Mouse (Mus musculus): Measurements from ENCODE around the gene Ptpru. TPM values are rescaled to one million over a fixed set of nuclear protein-coding genes. Genes with fewer than 3 reads are reported as not detected.
A peak's percentile ranks its signal among the peaks of the same experiment; 100 is the strongest.

Ptpru gene
- 27.5 and 31.8 TPM in 2 replicates for polyA plus RNA-seq (2015; fragmentation: Nextera tagmentation; extraction: Ambion mirVana)

GRCm38 (mm10) chr4:131837872-131838524 lies at the start of gene Ptpru:
Ptpru (minus strand) TSS chr4:131838288.
- 0% methylated on average over 58 of the region's 72 CpGs for WGBS
- H3K9me3 ChIP-seq (replicated peaks; ENCODE audit: low read length) = no peaks in the 10 kb centered on the region
- ATAC-seq (replicated peaks; ENCODE audit: low FRiP score, low read depth) (peak; percentile 85), DNase-seq (ENCODE audit: low spot score) (peak; percentile 88)
- H3K27me3 ChIP-seq (ENCODE audit: insufficient read depth, low read length) = no peaks in the 10 kb centered on the region
- H3K27ac ChIP-seq = peak within 1 kb of the TSS; percentile 6; the same call in 1 of the 2 replicates
- H3K4me3 ChIP-seq (replicated peaks; ENCODE audit: low read depth, low read length) = peak within 1 kb of the TSS; percentile 76
- peaks cover 5% of the 10 kb centered on the region; the same call in 1 of the 2 replicates for H3K4me1 ChIP-seq (replicated peaks; ENCODE audit: insufficient read depth, low read length)
- peak within 1 kb of the TSS; percentile 98 for H3K4me2 ChIP-seq (ENCODE audit: low read length)
- H3K36me3 ChIP-seq (ENCODE audit: insufficient read depth, low read length) = no peaks in the 10 kb centered on the region
- H3K9ac ChIP-seq (ENCODE audit: low read depth, low read length) = peak within 1 kb of the TSS; percentile 77
- TF ChIP-seq CTCF (IDR thresholded peaks at IDR 0.05; ENCODE audit: low read depth) = peak; percentile 97

- WGBS = 65% methylated on average over 6 of the region's 6 CpGs
- Histone ChIP-seq H3K9ac (ENCODE audit: low read depth, low read length) (no peak overlapping the region), H3K4me1 (replicated peaks; ENCODE audit: insufficient read depth, low read length) (no peaks in the 10 kb centered on the region), H3K4me2 (ENCODE audit: low read length) (no peak overlapping the region), H3K4me3 (replicated peaks; ENCODE audit: low read depth, low read length) (no peak overlapping the region), H3K36me3 (ENCODE audit: insufficient read depth, low read length) (peaks cover 13% of the 10 kb centered on the region), H3K27me3 (ENCODE audit: insufficient read depth, low read length) (no peaks in the 10 kb centered on the region), H3K27ac (no peak overlapping the region), H3K9me3 (replicated peaks; ENCODE audit: low read length) (no peaks in the 10 kb centered on the region)
- ATAC-seq (replicated peaks; ENCODE audit: low FRiP score, low read depth) = no peak
- TF ChIP-seq CTCF (IDR thresholded peaks at IDR 0.05; ENCODE audit: low read depth) = no peak
- no peak for DNase-seq (ENCODE audit: low spot score)
These were observed 47.3 kb upstream of the Ptpru start for GRCm38 (mm10) chr4:131885376-131885775.

GRCm38 (mm10) chr4:131883571-131883970 lies 45.5 kb upstream of the Ptpru start:
- H3K27ac ChIP-seq = no peak overlapping the region
- H3K27me3 ChIP-seq (ENCODE audit: insufficient read depth, low read length) = no peaks in the 10 kb centered on the region
- no peak for DNase-seq (ENCODE audit: low spot score)
- TF ChIP-seq CTCF (IDR thresholded peaks at IDR 0.05; ENCODE audit: low read depth) = no peak
- no peak for ATAC-seq (replicated peaks; ENCODE audit: low FRiP score, low read depth)
- peaks cover 13% of the 10 kb centered on the region for H3K36me3 ChIP-seq (ENCODE audit: insufficient read depth, low read length)
- H3K9me3 ChIP-seq (replicated peaks; ENCODE audit: low read length) = no peaks in the 10 kb centered on the region
- no peak overlapping the region for H3K4me2 ChIP-seq (ENCODE audit: low read length)
- H3K4me1 ChIP-seq (replicated peaks; ENCODE audit: insufficient read depth, low read length) = 0 out of 2 replicates have a peak, but pooled peaks cover 3% of the 10 kb centered on the region
- WGBS = 69% methylated on average over 6 of the region's 6 CpGs
- H3K9ac ChIP-seq (ENCODE audit: low read depth, low read length) = no peak overlapping the region
- no peak overlapping the region for H3K4me3 ChIP-seq (replicated peaks; ENCODE audit: low read depth, low read length)

- Histone ChIP-seq H3K36me3 (ENCODE audit: insufficient read depth, low read length) (peaks cover 12% of the 10 kb centered on the region), H3K27me3 (ENCODE audit: insufficient read depth, low read length) (no peaks in the 10 kb centered on the region), H3K4me3 (replicated peaks; ENCODE audit: low read depth, low read length) (no peak overlapping the region), H3K9me3 (replicated peaks; ENCODE audit: low read length) (no peaks in the 10 kb centered on the region), H3K4me2 (ENCODE audit: low read length) (no peak overlapping the region), H3K27ac (no peak overlapping the region), H3K4me1 (replicated peaks; ENCODE audit: insufficient read depth, low read length) (peaks cover 14% of the 10 kb centered on the region), H3K9ac (ENCODE audit: low read depth, low read length) (no peak overlapping the region)
- DNase-seq (ENCODE audit: low spot score) (no peak), ATAC-seq (replicated peaks; ENCODE audit: low FRiP score, low read depth) (no peak)
- TF ChIP-seq CTCF (IDR thresholded peaks at IDR 0.05; ENCODE audit: low read depth) = no peak
- WGBS = 80% methylated on average over 7 of the region's 7 CpGs
These were observed 43.2 kb upstream of the Ptpru start for GRCm38 (mm10) chr4:131881306-131881705.

GRCm38 (mm10) chr4:131879692-131880091 lies 41.6 kb upstream of the Ptpru start:
- DNase-seq (ENCODE audit: low spot score) (no peak), ATAC-seq (replicated peaks; ENCODE audit: low FRiP score, low read depth) (no peak)
- H3K4me3 ChIP-seq (replicated peaks; ENCODE audit: low read depth, low read length) = no peak overlapping the region
- 58% methylated on average over 1 of the region's 1 CpGs for WGBS
- H3K4me1 ChIP-seq (replicated peaks; ENCODE audit: insufficient read depth, low read length) = peaks cover 25% of the 10 kb centered on the region
- no peak for TF ChIP-seq CTCF (IDR thresholded peaks at IDR 0.05; ENCODE audit: low read depth)
- no peak overlapping the region for H3K4me2 ChIP-seq (ENCODE audit: low read length)
- no peaks in the 10 kb centered on the region for H3K9me3 ChIP-seq (replicated peaks; ENCODE audit: low read length)
- no peaks in the 10 kb centered on the region for H3K36me3 ChIP-seq (ENCODE audit: insufficient read depth, low read length)
- no peak overlapping the region for H3K27ac ChIP-seq
- no peak overlapping the region for H3K9ac ChIP-seq (ENCODE audit: low read depth, low read length)
- H3K27me3 ChIP-seq (ENCODE audit: insufficient read depth, low read length) = no peaks in the 10 kb centered on the region

- H3K4me2 ChIP-seq (ENCODE audit: low read length) = no peak overlapping the region
- H3K27me3 ChIP-seq (ENCODE audit: insufficient read depth, low read length) = no peaks in the 10 kb centered on the region
- H3K36me3 ChIP-seq (ENCODE audit: insufficient read depth, low read length) = no peaks in the 10 kb centered on the region
- 53% methylated on average over 2 of the region's 2 CpGs for WGBS
- no peaks in the 10 kb centered on the region for H3K9me3 ChIP-seq (replicated peaks; ENCODE audit: low read length)
- H3K27ac ChIP-seq = no peak overlapping the region
- DNase-seq (ENCODE audit: low spot score) (no peak), ATAC-seq (replicated peaks; ENCODE audit: low FRiP score, low read depth) (no peak)
- H3K9ac ChIP-seq (ENCODE audit: low read depth, low read length) = no peak overlapping the region
- peaks cover 25% of the 10 kb centered on the region for H3K4me1 ChIP-seq (replicated peaks; ENCODE audit: insufficient read depth, low read length)
- no peak for TF ChIP-seq CTCF (IDR thresholded peaks at IDR 0.05; ENCODE audit: low read depth)
- H3K4me3 ChIP-seq (replicated peaks; ENCODE audit: low read depth, low read length) = no peak overlapping the region
These were observed 38.7 kb upstream of the Ptpru start for GRCm38 (mm10) chr4:131876836-131877235.
